Mouse (Mus musculus) MEL (cell line): ENCODE data around the gene Igf2bp3.
A peak's percentile ranks its signal among the peaks of the same experiment; 100 is the strongest.

Experiments used
- BHLHE40 ChIP-seq: IDR thresholded peaks from 2 replicates; pipeline ENCODE4 v1.6.1; 2012; ENCODE audit warnings: low read depth, mild to moderate bottlenecking, inconsistent platforms, low read length, improper control_type of control experiment, borderline replicate concordance
- CHD2 ChIP-seq: IDR thresholded peaks from 2 replicates; pipeline ENCODE4 v1.6.1; 2011; ENCODE audit warnings: low read length, improper control_type of control experiment
- CTCF ChIP-seq, 3 experiments: IDR thresholded peaks in 2 of 3; conservative IDR thresholded peaks in 1 of 3; 2 replicates each; pipeline ENCODE4 v1.5.1; 2011 to 2012; ENCODE audit warnings: low read length in 3 of 3, low read depth in 2 of 3, mild to moderate bottlenecking in 2 of 3, improper control_type of control experiment in 1 of 3, inconsistent platforms in 1 of 3, mixed read lengths in 1 of 3, moderate library complexity in 1 of 3; ENCODE audit not compliant: control insufficient read depth in 1 of 3, insufficient read depth in 1 of 3, poor library complexity in 1 of 3, severe bottlenecking in 1 of 3
- ELF1 ChIP-seq: IDR thresholded peaks from 2 replicates; pipeline ENCODE4 v1.6.1; 2014; ENCODE audit warnings: low read depth, mild to moderate bottlenecking, inconsistent platforms, low read length, improper control_type of control experiment, moderate library complexity
- EP300 ChIP-seq, 2 experiments: IDR thresholded peaks; 2 replicates each; pipeline ENCODE4 v1.6.1; 2011; ENCODE audit warnings: improper control_type of control experiment in 2 of 2, low read length in 2 of 2, low read depth in 1 of 2, mild to moderate bottlenecking in 1 of 2
- GABPA ChIP-seq: IDR thresholded peaks from 2 replicates; pipeline ENCODE4 v1.6.1; 2012; ENCODE audit warnings: low read depth, mild to moderate bottlenecking, inconsistent platforms, low read length, improper control_type of control experiment, moderate library complexity
- GATA1 ChIP-seq: IDR thresholded peaks from 2 replicates; pipeline ENCODE4 v1.6.1; 2011; ENCODE audit warnings: low read depth, low read length, improper control_type of control experiment
- HCFC1 ChIP-seq: IDR thresholded peaks from 2 replicates; pipeline ENCODE4 v1.6.1; 2012; ENCODE audit warnings: low read depth, mild to moderate bottlenecking, inconsistent platforms, low read length, improper control_type of control experiment, moderate library complexity
- POLR2A ChIP-seq, 2 experiments: IDR thresholded peaks; 2 replicates each; pipeline ENCODE4 v1.6.1; 2011 to 2012; ENCODE audit warnings: low read length in 2 of 2, mild to moderate bottlenecking in 2 of 2, control low read depth in 1 of 2, improper control_type of control experiment in 1 of 2, low read depth in 1 of 2, moderate library complexity in 1 of 2; ENCODE audit not compliant: control insufficient read depth in 1 of 2, insufficient read depth in 1 of 2, poor library complexity in 1 of 2
- RCOR1 ChIP-seq: IDR thresholded peaks from 2 replicates; pipeline ENCODE4 v1.6.1; 2012; ENCODE audit warnings: low read depth, mild to moderate bottlenecking, inconsistent platforms, low read length, improper control_type of control experiment
- UBTF ChIP-seq: IDR thresholded peaks from 2 replicates; pipeline ENCODE4 v1.6.1; 2012; ENCODE audit warnings: low read depth, mild to moderate bottlenecking, inconsistent platforms, low read length, improper control_type of control experiment, moderate library complexity, borderline replicate concordance; ENCODE audit not compliant: insufficient read depth

DNA sequence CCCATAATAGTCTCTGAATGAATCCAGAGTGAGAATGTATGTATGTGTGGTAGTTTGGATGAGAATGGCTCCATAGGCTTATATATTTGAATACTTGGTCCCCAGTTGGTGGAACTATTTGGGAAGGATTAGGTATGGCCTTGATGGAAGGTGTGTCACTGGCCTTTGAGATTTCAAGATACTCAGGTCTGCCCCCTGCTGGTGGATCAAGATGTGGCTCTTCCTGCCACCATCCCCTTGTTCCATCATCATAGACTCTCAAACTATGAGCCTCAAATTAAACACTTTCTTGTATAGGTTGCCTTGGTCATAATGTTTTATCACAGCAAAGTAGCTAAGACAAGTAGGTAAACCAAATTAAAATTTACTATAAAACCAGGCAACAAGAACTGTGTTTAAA lies 25.4 kb downstream of the Igf2bp3 start:
- TF ChIP-seq CTCF (IDR thresholded peaks at IDR 0.05 in 2 of 3, conservative IDR thresholded peaks at IDR 0.05 in 1 of 3; ENCODE audit: control insufficient read depth in 1 of 3, insufficient read depth in 1 of 3, low read depth in 2 of 3, low read length in 3 of 3, poor library complexity in 1 of 3, severe bottlenecking in 1 of 3): peak; percentile 39 to 52 (median 50)
- TF ChIP-seq GATA1: no peak
- no peak for TF ChIP-seq POLR2A (IDR thresholded peaks at IDR 0.05; ENCODE audit: control insufficient read depth in 1 of 2, insufficient read depth in 1 of 2, low read depth in 1 of 2, low read length in 2 of 2, poor library complexity in 1 of 2)
- no peak for TF ChIP-seq ELF1
- TF ChIP-seq HCFC1: no peak
- TF ChIP-seq CHD2: no peak
- TF ChIP-seq EP300 (IDR thresholded peaks at IDR 0.05; ENCODE audit: low read depth in 1 of 2, low read length in 2 of 2): no peak
- no peak for TF ChIP-seq RCOR1
- no peak for TF ChIP-seq GABPA
- TF ChIP-seq BHLHE40: no peak
- no peak for TF ChIP-seq UBTF
